Mouse (Mus musculus) small intestine, adult 2 months (tissue): ENCODE measurements around the gene Tmem50a.

Experiments used
- CTCF ChIP-seq: fragments of 200-500 bp; IDR thresholded peaks from 2 replicates; pipeline ENCODE4 v1.5.1; 2012; ENCODE audit warnings: low read depth, mild to moderate bottlenecking, control low read depth, inconsistent platforms, low read length, moderate library complexity, mixed read lengths; ENCODE audit not compliant: insufficient replicate concordance, insufficient read length; ENCODE audit errors: extremely low read depth
- POLR2A ChIP-seq: fragments of 200-500 bp; IDR thresholded peaks from 2 replicates; pipeline ENCODE4 v1.6.1; 2012; ENCODE audit warnings: low read depth, mild to moderate bottlenecking, control low read depth, inconsistent platforms, low read length, moderate library complexity

DNA sequence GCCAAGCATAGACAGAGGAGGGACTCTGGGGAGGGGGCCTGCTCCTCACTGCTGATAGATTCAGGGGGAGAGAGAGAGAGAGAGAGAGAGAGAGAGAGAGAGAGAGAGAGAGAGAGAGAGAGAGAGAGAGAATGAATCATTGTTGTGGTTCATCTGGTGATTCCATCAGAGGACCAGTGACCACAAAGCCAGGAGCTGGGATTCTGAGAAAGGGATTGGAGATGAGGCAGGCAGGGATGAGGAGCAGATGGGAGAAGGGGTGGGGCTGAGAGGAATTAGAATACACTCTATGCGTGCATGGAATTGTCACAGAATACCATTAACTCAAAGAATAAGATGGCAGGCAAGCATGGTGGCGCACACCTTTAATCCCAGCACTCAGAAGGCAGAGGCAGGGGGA lies 40.4 kb upstream of the Tmem50a start:
- TF ChIP-seq CTCF (no peak), POLR2A (no peak)
